Mouse (Mus musculus) thymus, postnatal 25 days (tissue): ENCODE measurements around the gene Myadml2.

Experiments
- DNase-seq: peaks from one replicate; pipeline ENCODE4 v3.0.0; 2022

Gene Myadml2

DNA sequence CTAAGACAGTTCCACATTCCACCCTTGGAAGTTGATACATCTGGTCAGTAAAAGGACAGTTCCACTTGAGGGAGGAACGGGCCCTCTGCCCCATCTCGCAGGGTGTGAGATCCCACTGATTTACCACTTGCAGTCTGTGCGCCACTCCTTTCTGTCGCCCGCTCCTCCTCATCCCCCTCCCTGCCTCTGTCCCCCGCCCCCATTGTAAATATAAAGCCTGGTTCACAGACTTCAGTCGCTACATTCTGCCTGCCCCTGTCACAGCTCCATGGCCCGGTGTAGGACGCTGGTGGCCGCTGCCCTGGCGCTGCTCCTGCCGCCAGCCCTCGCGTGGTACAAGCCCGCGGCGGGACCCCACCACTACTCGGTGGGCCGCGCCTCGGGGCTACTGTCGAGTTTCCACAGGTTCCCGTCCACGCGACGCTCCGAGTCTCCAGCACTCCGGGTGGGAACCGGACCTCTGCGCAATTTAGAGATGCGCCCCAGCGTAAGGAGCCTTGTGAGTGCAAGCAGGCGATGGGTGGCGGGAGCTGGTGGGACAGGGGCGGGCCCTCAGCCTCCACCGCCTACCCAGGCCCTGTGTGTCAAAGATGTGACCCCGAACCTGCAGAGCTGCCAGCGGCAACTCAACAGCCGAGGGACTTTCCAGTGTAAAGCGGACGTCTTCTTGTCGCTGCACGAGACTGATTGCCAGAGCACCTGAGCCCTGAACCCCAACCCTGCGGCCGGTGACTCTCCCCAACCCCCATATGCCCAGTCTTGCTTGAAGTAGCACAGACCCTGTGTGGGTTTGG is 39.5 kb downstream of the Myadml2 start, which contains the start of gene Npb:
TSS of gene Npb (plus strand) at position 237 of the 794 bp plus-strand sequence.
- DNase-seq = no peak

DNA sequence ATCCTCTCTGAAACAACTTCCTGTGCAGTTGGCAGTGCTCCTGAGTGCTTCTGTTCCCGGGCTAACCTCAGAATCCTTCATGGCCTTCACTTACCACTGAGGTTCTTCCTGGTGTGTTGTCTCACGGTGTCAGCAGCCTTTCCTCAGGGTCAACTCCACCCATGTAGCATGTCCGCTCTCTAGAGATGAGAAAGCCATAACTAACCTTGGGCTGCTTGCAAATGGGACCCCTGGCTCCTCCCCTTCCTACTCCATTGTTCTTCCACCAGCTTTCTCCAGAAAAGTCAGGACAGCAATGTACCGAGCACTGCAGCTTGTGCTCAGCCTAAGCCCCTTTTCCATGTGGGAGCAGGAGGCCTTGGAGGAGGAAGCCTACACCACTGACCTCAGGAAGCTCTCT is 41.2 kb downstream of the Myadml2 start:
- DNase-seq = no peak

DNA sequence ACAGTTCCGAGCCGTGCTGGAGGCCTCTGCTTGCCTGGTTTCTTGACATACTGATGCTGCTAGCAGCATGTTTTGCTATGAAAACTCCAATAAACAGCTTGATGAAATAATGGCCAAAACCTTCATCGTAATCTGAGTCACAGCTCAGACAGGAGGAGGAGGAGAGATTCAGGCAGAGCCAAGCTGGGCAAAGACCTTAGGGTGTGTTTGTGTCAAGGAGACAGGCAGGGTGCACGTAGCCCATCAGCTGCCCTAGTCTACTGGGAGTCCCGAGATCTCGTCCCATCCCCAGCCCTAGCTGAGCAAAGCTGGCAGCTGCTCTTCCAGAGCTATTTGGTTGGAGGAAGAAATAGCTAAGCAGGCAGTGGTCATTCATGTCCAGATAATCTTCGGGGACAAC is 42.3 kb downstream of the Myadml2 start:
- DNase-seq = no peak

DNA sequence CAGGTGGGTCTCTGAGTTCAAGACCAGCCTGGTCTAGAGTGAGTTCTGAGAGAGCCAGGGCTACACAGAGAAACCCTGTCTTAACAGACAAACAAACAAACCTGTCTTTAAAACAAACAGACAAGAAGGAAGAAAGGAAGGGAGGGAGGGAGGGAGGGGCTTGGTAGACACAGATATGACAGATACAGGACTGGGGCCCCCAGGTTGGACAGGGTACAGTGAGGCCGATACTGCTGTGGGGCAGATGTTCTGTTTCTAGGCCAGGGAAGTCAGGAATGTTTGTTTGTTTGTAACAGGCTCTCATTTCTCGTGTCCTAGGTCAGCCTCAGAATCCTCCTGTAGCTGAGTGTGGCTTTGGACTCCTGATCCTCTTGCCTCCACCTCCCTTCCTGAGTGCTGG is 44.4 kb downstream of the Myadml2 start:
- no peak for DNase-seq

DNA sequence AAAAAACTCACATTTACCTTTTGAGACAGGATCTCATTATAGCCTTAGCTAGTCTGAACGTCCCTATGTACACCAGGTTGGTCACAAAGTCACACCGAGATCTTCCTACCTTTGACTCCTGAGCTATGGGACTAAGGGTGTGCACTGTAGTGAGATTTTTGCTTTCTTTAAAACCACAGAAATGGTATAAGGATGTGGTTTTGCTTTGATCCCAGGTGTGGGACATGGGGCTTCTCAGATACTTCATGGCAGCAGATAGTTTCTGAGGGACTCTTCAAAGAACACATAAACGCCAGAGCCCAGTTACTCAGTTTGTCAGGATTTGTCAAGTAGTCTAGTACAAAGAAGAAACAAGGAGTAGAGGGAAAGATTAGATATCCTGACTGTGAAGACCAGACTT is 47.2 kb downstream of the Myadml2 start:
- DNase-seq = no peak

DNA sequence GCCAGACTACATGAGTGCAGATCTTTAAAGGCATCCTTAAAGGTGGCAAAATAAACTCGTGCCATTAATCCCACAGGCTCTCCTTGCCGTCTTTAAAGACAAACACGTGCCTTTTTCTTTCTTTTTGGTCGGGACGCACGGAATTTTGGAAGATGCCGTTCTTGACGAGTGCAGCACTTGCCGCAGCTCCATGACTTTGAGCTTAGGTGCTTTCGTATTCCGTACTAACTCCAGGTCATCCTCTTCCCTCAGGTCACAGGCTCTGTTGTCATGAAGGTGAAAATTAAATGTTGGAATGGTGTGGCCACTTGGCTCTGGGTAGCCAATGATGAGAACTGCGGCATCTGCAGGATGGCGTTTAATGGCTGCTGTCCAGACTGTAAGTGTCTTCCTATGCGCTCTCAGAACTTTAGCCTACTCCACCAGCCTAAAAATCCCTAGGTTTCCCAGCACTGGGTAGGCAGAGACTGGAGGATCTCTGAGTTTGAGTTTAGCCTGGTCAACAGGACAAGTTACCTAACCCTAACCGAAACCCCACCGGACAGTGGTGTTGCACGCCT is 48.9 kb downstream of the Myadml2 start:
- no peak for DNase-seq

DNA sequence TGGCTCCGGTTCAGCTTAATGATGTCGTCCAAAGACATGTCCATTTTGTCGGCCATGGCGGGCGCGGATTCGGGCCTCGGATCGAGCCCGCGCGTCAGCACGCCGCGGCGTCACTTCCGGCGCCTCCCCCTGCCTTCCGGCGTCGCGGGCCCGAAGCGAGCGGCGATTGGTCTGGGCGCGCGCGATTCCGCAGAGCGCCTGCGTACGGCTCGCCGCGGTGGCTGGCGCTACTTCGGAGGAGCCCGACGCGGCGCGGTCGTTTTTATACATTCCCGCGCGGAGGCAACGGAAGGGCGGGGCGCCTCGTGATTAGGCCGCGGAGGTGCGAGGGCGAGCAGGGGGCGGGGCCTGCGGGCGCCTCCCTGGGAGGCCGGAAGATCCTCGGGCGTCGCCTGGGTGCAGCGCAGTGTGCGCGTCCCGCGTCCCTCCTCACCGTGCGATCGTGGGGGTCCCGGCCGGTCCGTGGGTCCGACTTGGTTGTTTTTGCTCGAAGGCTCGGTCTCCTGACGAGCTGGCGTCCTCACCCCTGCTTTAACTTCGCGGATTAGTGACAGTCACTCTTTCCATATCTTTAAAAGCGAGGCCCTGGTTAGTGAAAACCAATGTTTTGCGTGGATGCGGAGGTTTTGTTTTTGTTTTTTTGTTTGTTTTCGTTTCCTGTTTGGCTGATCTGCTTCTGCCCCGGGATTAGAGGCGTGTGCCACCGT is 49.5 kb downstream of the Myadml2 start, which contains the start of the genes Alyref and Anapc11:
TSS of gene Alyref (minus strand) at position 83 of the 707 bp plus-strand sequence.
TSS of gene Anapc11 (plus strand) at position 139 of the 707 bp plus-strand sequence.
- peak; percentile 96 for DNase-seq

DNA sequence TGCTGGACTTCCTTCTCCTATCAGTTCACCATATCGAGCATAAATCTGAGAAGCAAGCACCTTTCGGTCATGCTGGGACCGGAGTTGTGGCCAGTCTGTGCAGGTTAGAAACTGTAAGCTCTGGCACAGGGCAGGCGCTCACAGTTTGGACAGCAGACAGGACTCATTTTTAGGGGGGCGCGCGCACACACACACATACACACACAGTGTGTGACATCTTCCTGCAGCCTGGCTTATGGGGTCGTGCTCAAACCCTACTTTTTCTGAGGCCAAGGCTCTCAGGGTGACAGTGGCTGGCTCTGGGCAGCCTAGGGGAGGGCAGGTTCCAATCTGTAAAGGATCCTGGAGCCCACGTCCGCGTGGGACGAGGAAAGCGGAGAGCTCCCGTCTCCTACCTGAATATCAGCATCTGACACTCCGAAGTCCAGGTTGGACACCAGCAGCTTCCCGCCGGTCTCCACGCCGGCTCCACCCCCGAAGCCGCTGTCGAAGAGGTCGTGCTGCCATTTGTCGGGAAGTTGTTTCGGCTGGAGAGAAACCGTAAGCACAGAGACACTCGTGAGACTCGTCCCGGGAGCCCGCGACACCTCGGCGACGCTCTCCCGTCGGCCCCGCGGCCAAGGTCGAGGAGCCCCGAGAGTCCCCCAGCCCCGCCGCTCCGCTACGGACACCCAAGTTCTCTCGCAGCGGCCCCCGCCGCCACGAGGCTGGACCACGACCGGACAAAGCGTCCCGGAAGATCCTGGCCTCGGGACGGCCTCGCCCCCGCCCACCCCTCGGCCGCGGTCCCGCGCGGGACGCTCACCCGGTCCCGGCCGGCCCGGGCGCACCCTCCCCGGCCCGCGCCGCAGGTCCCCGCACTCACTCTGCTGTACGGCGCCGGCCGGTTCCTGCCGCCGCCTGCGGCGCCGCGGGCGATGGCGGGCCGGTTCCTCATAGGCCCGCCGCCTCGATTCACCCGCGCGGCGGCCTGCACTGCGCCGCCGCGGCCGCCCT is 50.4 kb downstream of the Myadml2 start:
- no peak for DNase-seq
